Mouse (Mus musculus): Measurements from ENCODE around the gene Shc4.

DNA sequence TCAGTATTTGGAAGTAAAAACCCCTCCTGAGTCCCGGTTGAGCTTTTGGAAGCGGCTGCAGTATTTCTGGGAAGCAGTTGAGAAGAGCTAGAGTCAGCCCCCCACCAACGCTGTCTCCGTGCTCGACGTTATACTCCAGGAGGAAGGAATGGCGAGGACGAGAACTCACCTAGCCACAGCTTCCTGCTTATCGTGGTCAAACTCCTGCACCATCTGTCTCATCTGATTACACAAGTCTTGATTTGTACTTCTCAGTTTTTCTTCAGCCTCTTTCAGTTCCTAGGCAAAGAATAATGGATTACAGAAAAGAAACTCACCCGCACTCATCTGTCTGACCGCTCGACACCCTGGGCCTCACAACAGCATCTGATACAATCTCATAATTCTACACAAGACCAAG lies 134.7 kb downstream of the Shc4 start:
- TF ChIP-seq CTCF (IDR thresholded peaks at IDR 0.05; ENCODE audit: control insufficient read depth, insufficient read depth, insufficient read length) (no peak), MYOG (IDR thresholded peaks at IDR 0.05; ENCODE audit: control insufficient read depth, extremely low read depth, insufficient read length) (no peak), MYOD1 (IDR thresholded peaks at IDR 0.05; ENCODE audit: control insufficient read depth, insufficient read length, low read depth) (no peak), CEBPB (IDR thresholded peaks at IDR 0.05; ENCODE audit: low read depth) (no peak)
